Mouse (Mus musculus) liver, adult 2 months (tissue): ENCODE measurements around the gene Gm45713.

Experiments used
- CTCF ChIP-seq: fragments of 200-500 bp; IDR thresholded peaks from 2 replicates; pipeline ENCODE4 v1.5.1; 2011; ENCODE audit warnings: low read depth, low read length, control low read depth
- POLR2A ChIP-seq: fragments of 200-500 bp; IDR thresholded peaks from 2 replicates; pipeline ENCODE4 v1.6.1; 2011; ENCODE audit warnings: low read length, control low read depth; ENCODE audit not compliant: insufficient read depth; ENCODE audit errors: extremely low read depth

DNA sequence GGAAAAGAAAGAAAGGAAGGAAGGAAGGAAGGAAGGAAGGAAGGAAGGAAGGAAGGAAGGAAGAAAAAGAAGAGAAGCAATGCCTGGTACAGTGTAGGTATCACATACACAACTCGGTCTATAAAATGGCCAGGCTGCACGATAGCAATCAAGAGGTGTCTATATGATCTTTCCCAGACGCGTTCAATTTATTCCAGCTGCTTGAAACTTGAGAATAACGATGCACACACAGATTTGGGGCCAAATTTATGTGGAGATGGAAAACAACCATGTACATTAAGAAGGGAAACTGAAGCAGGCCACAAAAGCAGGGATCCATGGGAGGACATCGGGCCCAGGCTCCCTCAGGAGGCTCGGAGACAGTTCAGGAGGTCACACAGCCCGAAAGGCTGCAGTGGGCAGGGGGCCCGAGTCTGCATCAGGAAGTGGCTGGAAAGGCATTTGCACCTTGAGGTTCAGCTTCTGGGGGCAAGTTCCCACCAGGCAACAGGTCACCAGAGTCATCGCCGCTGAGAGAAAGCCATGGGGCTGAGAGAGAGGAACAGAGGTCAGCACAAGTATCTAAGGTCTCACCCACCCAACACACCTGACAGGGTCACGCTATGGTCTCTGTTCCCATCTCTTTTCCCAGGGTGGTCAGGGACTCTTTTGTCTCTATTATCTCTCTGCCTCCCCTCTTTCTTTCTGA is 43.1 kb downstream of the Gm45713 start:
- no peak for TF ChIP-seq CTCF
- no peak for TF ChIP-seq POLR2A
